In the genomic region with DNA sequence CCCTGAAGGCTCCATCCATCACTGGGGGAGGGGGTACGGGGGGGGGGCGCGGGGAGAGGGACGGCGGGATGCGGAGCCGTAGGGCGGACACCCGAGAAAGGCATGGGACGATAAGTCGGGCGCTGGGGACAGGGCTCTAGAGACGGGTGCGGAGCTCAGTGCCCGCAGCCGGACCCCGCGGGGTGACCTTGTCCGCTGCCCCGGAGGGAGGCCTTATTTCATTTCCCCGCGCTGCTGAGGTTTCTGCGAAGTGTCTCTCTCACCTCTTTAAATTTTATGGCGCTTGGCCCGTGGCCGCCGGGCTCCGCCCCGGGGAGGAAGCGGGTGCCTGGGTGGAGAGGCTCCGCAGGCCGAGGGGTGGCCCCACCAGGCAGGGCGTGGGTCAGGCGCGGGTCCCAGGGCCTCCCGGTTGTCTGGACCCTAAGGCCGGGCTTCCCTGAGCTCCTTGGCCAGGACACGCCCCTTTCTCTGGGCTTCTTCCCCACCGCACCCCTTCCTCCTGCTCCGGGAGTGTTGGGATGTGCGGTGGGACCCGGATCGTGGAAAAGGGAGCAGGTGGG, we compare ENCODE assay signal across 7 mouse cellular contexts.
DNase-seq lines count a peak whose midpoint lies in the region; ATAC-seq lines count a peak whose summit lies in the region.

No protein-coding gene starts in this region.

- peak overlapping the region; percentile 88 for H3K4me2 ChIP-seq in embryonic facial prominence, embryonic 15.5 days (replicated peaks)
- peak overlapping the region; percentile 67 for H3K4me2 ChIP-seq in intestine, embryonic 14.5 days (ENCODE audit: low read length)

- ATAC-seq in embryonic facial prominence, embryonic 15.5 days (ENCODE audit: insufficient number of reproducible peaks, low FRiP score, low TSS enrichment, low read depth) = no peak
- peak; percentile 58; the same call in 1 of the 2 replicates for ATAC-seq in intestine, embryonic 14.5 days (replicated peaks; ENCODE audit: low FRiP score, low TSS enrichment, low read depth)

- H3K9ac ChIP-seq in embryonic facial prominence, embryonic 15.5 days = 0 out of 2 replicates have a peak overlapping the region, but pooled peaks have one; percentile 21
- peak overlapping the region; percentile 1; the same call in 1 of the 2 replicates for H3K9ac ChIP-seq in intestine, embryonic 14.5 days (ENCODE audit: low read length)

- WGBS in embryonic facial prominence, embryonic 15.5 days = 0% methylated on average over 40 of the region's 43 CpGs
- 0% methylated on average over 37 of the region's 43 CpGs for WGBS in intestine, embryonic 14.5 days
- WGBS in midbrain, embryonic 10.5 days = under 1% methylated on average over 41 of the region's 43 CpGs

- no peak overlapping the region for H3K27ac ChIP-seq in embryonic facial prominence, embryonic 15.5 days (replicated peaks)
- H3K27ac ChIP-seq in intestine, embryonic 14.5 days (ENCODE audit: low read depth) = no peak overlapping the region
- peak overlapping the region; percentile 74 for H3K27ac ChIP-seq in midbrain, embryonic 10.5 days (replicated peaks)

- H3K4me3 ChIP-seq in embryonic facial prominence, embryonic 15.5 days (replicated peaks) = peak overlapping the region; percentile 47
- H3K4me3 ChIP-seq in intestine, embryonic 14.5 days (ENCODE audit: low read depth, low read length) = peak overlapping the region; percentile 45
- H3K4me3 ChIP-seq in midbrain, embryonic 10.5 days = peak overlapping the region; percentile 66

- H3K27me3 ChIP-seq in embryonic facial prominence, embryonic 15.5 days = peaks cover 41% of the 10 kb centered on the region
- peaks cover 52% of the 10 kb centered on the region for H3K27me3 ChIP-seq in intestine, embryonic 14.5 days (replicated peaks; ENCODE audit: control insufficient read depth, insufficient read depth, low read length)
- H3K27me3 ChIP-seq in midbrain, embryonic 10.5 days (ENCODE audit: low read depth, poor library complexity, severe bottlenecking) = peaks cover 92% of the 10 kb centered on the region

- H3K4me1 ChIP-seq in embryonic facial prominence, embryonic 15.5 days = peaks cover 30% of the 10 kb centered on the region
- peaks cover 3% of the 10 kb centered on the region for H3K4me1 ChIP-seq in intestine, embryonic 14.5 days (replicated peaks; ENCODE audit: control insufficient read depth, insufficient read depth, low read length)
- H3K4me1 ChIP-seq in midbrain, embryonic 10.5 days = peaks cover 36% of the 10 kb centered on the region

- DNase-seq in thymus, postnatal 4 days = peak; percentile 30
- no peak for DNase-seq in thymus, postnatal 10 days (ENCODE audit: low spot score in 2 of 2)
- peak; percentile 67 for DNase-seq in intestine, embryonic 14.5 days (ENCODE audit: low spot score)
- peak; percentile 39 for DNase-seq in midbrain, embryonic 10.5 days (ENCODE audit: low spot score)
- DNase-seq in left cerebral cortex, postnatal 25 days (ENCODE audit: low spot score in 2 of 2) = no peak
- no peak for DNase-seq in gastrocnemius, postnatal 36 days

- intact Hi-C loops in left cerebral cortex, postnatal 25 days (cut with DNase I) = loop anchor here (5.0 kb wide), 1 partner anchor 57 kb away; no protein-coding TSS in a partner anchor
- intact Hi-C loops in gastrocnemius, postnatal 36 days (cut with DNase I) = loop anchor here (5.0 kb wide), 1 partner anchor 57 kb away; no protein-coding TSS in a partner anchor

- no peaks in the 10 kb centered on the region for H3K9me3 ChIP-seq in embryonic facial prominence, embryonic 15.5 days (replicated peaks)
- H3K9me3 ChIP-seq in intestine, embryonic 14.5 days (ENCODE audit: control insufficient read depth, low read length) = no peaks in the 10 kb centered on the region
- no peaks in the 10 kb centered on the region for H3K9me3 ChIP-seq in midbrain, embryonic 10.5 days (replicated peaks)

- no peaks in the 10 kb centered on the region for H3K36me3 ChIP-seq in embryonic facial prominence, embryonic 15.5 days
- no peaks in the 10 kb centered on the region for H3K36me3 ChIP-seq in intestine, embryonic 14.5 days (ENCODE audit: control insufficient read depth, insufficient read depth, low read length)
- H3K36me3 ChIP-seq in midbrain, embryonic 10.5 days = no peaks in the 10 kb centered on the region

Comparison
In these comparisons a context has a peak if more than half of its experiments do, and no peak if none do; other contexts are left out.
1. DNase-seq: peak in thymus, postnatal 4 days (single experiment), intestine, embryonic 14.5 days (single experiment) and midbrain, embryonic 10.5 days (single experiment); none in thymus, postnatal 10 days (0 of 2), left cerebral cortex, postnatal 25 days (0 of 2) and gastrocnemius, postnatal 36 days (0 of 2).
2. Peak in every context shown above with its lines, with median percentiles within 50 percentile points of each other: H3K4me3 ChIP-seq.